Mouse (Mus musculus): ENCODE data around the gene Rpain. TPM values are rescaled to one million over a fixed set of nuclear protein-coding genes. Genes with fewer than 3 reads are reported as not detected.

Gene Rpain
- 136 and 165 TPM in 2 replicates for total RNA-seq (2015; ENCODE audit: low replicate concordance)
- 47.1 and 102 TPM in 2 replicates for total RNA-seq (2017; ENCODE audit: low replicate concordance)

DNA sequence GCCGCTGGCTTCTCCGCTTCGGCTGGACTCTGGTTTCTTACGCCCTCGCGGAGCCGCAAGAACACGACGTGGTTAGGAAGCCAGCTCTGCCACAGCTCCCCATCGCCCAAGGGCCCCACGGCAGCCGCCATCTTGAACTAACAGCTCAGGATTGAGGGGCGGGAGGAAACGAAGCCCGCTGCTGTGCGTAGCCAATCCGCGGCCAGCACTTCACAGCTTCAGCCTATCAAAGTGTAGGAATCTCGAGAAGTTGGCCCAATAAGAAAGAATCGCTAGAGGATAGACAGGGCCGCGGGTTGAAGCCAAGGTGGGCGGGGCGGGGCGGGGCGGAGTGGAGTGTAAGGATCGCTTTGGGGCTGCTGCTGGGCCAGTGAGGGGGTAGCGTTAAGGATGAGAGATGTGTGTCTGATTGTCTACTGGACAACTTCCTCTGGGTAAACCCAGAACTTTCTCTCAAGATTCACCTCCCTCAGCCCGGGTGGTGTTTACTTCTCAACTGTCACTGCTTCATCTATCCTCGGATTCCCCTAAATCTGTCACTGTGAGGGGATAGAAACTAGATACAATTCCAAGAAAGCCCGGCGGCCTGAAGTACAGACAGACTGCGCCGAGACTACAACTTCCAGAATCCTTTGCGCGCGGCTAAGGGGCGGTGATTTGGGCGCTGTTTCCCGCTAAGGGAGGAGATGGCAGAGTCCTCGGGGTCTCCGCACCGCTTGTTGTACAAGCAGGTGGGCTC, at the start of gene Rpain, which contains the start of gene Nup88:
Gene Rpain, plus strand, starts transcription at position 393 of the 739 bp plus-strand sequence.
Gene Nup88, minus strand, starts transcription at position 153 of the 739 bp plus-strand sequence.
- ATAC-seq (replicated peaks; ENCODE audit: low FRiP score, poor library complexity, severe bottlenecking): peak; percentile 80

DNA sequence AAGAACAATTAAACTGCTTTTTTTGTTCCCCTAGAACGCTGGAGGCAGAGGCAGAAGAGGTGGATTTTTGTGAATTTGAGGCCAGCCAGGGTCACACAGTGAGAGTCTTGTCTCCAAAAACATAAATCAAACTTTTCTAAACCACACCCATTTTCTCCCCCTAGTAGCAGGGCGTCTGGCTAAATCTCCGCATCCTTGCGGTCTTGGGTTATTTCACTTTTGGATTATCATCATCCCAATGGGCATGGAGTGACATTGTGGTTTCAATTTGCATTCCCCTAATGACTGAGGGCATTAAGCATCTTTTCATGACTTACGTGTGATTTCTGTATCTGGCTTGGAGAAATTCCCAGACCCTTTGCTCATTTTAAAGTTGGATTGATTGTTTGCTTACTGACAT, 38.6 kb upstream of the Rpain start:
- ATAC-seq (replicated peaks; ENCODE audit: low FRiP score, poor library complexity, severe bottlenecking): no peak

DNA sequence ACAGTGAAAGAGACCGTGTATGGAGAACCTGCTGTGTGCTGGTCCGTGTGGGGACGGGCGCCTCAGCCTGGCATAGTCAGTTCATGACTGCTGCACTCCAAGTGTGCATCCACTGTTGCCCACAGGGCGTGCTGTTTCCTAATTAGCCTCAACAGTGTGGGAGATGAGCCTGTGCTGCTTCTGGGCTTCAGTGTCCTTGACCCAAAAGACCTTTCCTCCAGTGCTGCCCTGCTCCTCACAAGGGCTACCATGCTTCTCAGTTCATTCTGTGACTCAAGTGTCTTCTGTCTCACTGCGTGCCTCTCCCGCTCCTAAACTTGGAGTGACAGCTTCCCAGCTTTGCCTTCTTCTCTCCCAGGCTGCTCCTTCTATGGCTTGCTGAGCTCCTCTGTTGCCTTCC, 34.7 kb upstream of the Rpain start:
- 0 out of 2 replicates have a peak, but pooled peaks have one; percentile 42 for ATAC-seq (replicated peaks; ENCODE audit: low FRiP score, poor library complexity, severe bottlenecking)

DNA sequence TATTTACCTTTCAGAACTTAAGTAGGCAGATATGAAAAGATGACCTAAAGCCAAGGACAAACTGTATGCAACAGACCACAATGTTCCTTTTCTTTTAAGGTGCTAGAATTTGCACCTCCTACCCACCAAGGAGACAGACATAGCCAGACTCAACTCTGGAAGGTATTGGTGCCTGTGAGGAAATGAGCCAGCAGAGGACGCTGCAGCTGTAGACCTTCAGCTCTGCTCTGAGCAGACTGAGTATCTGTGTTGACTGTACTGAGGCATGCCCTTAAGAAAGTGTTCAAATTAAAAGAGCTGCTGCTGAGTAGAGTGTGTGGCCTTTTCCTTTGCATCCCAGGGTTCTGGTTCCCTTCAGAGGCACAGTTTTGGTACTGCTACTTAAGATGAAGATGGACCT, 27.4 kb upstream of the Rpain start:
- no peak for ATAC-seq (replicated peaks; ENCODE audit: low FRiP score, poor library complexity, severe bottlenecking)

DNA sequence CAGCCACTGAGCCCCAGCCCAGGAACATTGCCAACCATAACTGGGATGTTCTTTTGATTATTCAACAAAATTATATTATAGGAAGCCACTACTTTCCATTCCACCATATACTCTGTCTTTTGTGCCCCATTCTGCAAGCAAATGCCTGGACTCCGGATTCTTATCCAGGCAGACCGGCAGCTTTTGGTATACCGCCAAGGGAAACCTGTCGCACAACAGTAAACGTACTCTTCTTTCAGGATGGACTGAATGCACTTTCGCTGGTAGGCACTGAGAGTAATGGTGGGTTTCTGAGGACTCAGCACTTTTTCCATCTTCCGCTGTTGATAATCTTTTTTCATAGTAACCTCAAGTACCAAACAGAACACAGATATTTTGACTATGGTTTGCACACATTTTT, 26.4 kb upstream of the Rpain start:
- ATAC-seq (replicated peaks; ENCODE audit: low FRiP score, poor library complexity, severe bottlenecking): no peak

DNA sequence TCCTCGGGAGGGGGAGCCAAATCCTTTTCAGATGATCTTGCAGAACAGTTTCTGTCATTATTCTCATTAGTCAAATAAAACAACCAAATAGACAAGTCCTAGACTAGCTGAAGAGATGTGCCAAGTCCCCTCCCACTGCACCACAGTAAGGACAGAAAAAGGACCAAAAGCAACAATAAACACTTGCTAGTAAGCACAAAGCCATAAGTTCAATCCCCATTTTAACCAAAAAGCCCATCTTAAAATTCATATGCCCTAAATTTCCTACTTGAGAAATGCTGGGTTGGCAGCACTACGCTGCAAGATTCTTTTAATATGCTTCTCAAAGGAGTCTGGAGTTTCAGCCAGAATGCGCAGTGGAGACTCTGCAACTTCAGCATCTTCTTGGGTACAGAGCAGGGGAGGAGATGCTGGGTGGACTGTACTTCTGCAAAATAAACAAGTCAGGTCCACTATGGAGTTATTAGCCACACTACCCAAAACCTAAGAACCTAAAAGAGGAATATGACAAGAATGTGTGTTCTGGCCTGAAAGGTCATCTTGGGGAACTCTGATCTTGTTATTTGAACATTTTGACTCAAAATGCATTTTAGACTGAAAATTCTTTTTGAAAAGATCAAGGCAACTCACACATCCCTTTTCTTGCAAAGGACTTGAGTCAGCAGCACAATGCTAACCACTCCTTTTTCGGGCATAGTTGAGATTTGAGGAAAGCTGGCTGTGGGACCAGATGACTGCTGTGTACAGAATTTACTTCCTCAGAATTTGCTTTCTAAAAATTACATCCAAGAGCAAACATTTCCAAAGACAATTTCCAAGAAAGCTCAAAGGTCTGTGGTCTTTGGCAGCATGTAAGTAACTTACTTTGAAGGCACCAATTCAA, 24.8 kb upstream of the Rpain start:
- ATAC-seq (replicated peaks; ENCODE audit: low FRiP score, poor library complexity, severe bottlenecking): no peak

DNA sequence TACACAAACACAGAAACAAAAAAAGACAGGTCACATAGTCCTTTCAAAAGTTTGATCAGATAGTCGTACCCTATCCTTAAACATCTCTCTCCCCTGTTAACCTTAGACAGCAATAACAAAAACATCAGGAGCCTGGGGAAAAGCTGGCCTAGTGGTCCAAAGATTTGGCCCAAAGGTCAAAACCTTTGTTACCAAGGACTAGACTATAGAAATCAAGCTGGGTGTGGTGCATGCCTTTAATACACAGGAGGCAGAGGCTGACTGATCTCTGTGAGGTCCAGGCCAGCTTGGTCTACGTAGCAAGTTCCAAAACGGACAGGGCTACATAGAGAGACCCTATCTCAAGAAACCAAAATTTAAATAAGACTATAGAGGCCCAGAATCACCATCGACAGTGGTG, 15.3 kb upstream of the Rpain start:
- no peak for ATAC-seq (replicated peaks; ENCODE audit: low FRiP score, poor library complexity, severe bottlenecking)

DNA sequence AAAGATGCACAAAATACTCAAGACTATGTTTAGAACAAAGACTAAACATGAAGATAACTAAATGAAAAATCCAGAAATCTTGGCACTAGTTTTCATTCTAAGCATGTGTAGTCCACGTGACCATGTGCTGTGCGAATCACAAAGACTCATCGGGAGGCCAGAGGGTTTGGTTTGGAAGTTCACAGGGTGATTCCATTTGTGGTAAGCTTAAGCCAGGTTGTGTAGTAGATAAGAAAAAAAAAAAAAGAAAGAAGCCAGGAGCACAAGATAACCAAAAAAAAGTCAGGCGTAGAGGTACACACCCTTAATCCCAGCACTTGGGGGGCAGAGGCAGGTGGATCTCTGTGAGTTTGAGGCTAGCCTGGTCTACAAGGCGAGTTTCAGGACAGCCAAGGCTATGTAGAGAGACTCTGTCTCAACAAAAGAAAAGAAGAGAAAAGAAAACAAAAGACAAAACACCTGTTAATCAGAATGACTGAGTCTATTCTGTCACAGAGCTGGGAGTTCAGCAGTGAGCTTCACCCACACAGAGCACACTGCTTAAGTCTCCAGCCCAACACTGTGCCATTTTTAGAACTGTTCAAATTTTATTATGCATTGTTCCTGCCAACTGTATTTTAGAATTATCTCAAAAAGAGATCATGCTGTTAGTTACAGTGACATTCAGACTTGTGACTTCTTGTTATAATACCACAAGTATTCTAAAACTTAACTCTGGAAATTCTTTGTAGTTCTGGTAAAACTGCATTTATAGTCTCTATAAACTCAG, 9.0 kb upstream of the Rpain start:
- no peak for ATAC-seq (replicated peaks; ENCODE audit: low FRiP score, poor library complexity, severe bottlenecking)

DNA sequence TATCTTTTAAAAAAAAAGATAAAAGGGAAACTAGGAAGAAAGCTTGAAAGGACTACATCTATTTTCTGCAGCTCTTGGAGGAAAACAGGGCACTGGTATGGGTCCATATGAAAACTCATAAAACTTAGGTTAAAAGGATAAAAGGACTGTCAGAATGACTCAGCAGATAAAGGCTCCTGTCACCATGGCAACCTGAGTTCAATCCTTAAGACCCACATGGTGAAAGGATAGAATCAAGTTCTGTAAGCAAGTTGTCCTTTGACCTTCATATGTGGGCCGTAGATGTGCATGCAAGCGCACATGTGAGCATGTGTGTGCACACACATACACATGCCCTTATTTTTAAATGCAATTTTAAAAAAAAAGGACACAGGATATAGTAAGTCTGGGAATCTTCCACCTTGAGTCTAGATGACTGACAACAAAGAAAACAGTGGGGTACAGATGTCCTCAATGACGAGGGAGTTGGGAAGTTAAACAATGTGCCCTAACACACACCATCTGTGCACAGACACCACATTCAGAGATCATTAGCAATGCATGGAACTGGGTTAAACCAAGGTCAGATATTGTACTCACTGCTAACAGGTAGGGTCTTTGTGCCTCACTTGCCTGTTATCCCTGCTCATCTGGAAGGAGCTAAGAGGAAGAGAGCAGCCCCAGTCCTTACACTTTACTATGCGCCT, 5.6 kb upstream of the Rpain start:
- ATAC-seq (replicated peaks; ENCODE audit: low FRiP score, poor library complexity, severe bottlenecking): no peak

DNA sequence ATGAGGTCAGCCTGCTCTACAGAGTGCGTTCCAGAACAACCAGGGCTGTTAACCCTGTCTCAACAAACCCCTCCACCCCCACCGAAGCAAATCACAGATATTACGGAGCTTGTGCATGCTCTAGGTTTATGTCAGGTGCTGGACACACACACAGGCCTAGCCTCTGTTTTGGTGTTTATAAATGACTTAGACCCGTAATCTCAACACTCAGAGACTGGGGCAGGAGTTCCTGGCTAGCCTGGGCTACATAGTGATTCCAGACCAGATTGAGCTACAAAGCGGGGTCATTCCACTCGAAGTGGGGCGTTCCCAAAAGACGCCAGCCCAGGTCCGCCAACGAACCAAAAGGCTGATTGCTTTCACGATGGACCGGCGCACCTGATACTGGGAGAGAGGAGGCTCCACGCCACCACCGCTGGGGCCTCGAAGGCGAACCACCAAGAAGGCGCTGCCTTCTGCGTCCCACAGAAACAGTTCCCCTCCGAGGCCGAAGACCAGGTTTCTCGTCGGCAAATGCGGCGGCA, 680 bp upstream of the Rpain start:
- peak; percentile 23 for ATAC-seq (replicated peaks; ENCODE audit: low FRiP score, poor library complexity, severe bottlenecking)

DNA sequence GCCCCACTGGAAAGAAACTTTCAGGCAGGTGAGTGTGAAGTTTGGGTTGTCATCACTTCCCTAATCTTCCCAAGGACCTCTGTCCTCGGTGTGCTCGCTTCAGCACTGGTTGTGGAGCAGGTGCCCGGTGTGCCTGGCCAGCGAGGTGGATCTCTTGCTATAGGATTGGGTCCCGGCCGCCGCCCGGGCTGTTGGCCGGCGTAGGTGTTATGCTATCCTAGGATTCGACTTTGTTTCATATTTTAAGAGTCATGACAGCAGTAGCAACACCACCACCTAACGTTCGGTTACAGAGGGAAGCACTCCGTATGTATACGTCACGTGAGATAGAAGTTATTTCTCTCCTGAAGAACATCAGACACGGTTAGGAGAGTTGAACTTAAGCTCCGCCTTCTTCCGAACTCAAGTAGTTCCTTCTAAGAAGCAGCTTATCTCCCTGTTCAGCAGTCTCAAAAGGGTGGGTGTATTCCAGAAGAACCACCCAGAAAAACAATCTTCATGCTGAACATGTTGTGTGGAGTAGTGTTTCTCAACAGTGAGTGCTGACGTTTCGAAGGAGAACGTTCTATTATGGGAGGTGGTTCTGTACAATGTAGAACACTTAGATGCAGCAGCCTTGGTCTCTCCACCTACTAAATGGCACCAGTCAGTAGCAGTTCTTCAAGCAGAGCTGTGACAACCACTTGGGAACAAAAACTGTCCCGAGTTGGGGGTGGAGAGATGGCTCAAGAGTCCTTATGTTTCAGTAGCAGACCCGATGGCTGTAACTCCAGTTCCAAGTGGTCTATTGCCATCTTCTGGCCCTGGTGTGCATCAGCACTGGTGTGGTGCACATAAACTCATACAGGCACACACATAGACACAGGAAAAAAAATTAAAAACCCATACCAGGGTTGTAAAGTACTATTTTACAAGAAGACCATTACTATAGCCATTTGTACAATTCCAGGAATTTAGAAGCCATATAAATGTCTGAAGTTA, 837 bp downstream of the Rpain start:
- ATAC-seq (replicated peaks; ENCODE audit: low FRiP score, poor library complexity, severe bottlenecking): peak; percentile 73

DNA sequence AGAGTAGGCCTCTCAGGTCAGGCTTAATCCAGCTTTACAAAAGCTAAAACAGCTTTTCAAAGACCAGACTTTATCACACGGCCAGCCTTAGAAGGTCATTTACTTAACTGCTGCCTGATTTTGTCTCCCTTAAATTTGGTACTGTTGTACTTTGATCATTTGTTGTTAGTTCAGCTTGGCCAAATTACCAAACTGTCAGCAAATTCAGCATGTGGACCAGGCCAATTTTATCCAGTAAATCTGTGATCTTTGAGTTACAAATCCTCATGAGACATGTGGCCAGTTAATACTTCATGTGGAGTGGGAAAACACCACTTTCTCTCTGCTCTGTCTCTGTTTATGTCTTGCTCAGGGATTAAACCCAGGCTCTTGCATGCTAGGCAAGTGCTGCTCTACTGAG, 2.6 kb downstream of the Rpain start:
- ATAC-seq (replicated peaks; ENCODE audit: low FRiP score, poor library complexity, severe bottlenecking): no peak

DNA sequence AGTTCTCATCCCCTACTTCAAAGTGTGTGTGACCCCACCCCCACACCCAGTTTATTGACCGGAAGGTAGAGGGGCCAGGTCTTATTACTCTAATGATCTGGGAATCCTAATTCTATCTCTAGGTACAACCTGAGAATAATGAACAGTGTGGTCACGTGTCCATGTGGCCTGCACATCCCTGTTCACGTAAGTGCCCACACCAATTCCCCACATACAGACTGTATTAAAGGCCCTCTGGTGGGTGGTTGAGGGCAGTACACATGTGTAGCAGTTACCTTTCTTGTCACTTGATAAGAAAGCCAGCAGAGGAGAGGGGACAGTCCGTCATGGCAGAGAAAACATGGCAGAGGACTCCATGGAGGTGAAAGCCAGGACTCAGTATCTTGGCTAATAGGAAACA, 3.9 kb downstream of the Rpain start:
- ATAC-seq (replicated peaks; ENCODE audit: low FRiP score, poor library complexity, severe bottlenecking): no peak

DNA sequence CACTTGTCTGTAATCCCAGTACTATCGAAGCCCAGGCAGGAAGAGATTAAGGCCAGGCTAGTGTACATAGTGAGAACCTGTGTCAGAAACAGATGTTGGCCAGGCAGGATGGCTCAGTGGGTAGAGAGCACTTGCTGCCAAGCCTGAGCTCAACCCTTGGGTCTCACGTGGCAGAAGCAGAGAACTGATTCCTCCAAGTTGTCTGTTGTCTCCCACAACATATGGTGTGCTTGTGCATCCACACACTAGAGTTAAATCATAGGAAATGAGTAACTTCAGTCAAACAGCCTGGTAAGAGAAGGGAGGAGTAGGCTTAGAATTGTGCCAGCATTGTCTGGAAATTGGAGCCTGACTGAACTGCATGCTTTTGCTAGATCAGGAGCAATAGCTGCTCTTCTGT, 5.2 kb downstream of the Rpain start:
- no peak for ATAC-seq (replicated peaks; ENCODE audit: low FRiP score, poor library complexity, severe bottlenecking)

DNA sequence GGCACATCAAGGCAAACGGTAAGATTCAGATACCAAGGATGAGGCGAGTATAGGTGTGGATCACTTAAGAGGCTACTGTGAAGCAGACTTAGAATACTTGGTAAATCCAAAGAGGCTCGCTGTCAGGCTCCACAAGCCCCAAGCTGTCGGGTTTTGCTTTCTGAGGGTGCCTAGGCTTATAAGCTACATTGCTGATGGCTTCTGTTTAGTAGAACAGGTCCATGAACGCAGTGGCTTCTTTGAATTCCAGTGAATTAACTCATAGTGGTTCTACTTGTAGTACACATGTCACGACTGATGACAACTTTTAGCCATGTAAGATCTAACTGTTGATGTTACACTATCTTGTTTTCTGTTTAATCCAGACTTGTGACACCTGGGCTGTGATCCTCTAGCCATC, 7.3 kb downstream of the Rpain start:
- ATAC-seq (replicated peaks; ENCODE audit: low FRiP score, poor library complexity, severe bottlenecking): no peak

DNA sequence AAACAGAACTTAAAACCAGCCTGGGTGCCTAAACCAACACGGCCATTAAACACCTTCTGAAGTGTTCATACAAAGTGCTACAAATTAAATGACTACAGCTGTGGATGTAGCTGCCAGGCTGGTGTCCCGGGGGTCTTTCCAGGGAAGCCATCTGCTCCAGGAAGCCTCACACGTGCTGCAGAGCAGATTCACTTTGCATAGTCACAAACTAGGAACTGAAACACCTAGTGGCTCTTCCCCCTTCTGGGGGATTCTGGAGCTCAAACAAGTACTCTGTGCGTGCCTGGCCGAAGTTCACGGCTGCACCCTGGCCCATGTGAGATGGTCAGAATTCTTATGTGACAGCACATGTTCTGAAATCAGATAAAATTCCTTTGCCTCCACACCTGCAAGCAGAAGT, 10.2 kb downstream of the Rpain start:
- ATAC-seq (replicated peaks; ENCODE audit: low FRiP score, poor library complexity, severe bottlenecking): no peak

DNA sequence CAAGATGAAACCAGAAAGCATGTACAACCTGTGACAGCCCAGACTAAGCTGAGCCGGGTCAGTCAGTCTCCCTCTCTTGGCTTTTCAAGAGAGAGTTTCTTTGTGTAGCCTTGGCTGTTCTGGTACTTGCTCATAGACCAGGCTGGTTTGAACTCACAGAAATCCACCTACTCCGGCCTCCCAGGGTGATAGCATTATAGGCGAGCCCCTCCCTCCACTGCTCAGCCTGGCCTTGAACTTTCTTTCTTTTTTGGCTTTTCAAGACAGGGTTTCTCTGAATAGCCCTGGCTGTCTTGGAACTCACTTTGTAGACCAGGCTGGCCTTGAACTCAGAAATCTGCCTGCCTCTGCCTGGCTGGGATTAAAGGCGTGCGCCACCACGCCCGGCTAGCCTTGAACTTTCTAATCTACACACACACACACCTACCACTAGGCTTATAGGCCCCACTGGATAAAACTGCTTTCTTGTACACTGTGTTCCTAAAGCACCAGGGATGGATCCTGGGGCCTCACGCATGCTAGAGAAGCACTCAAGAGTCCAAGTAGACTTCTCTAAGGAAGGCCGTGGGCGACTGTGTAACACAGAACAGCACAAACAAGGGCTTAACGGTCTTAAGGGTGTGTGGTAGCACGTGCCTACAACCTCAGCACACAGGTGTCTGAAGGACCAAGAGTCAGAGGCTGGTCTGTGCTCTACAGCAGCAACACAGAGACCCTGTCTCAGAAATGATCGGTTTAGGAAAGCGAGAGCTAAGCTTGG, 10.9 kb downstream of the Rpain start:
- no peak for ATAC-seq (replicated peaks; ENCODE audit: low FRiP score, poor library complexity, severe bottlenecking)

DNA sequence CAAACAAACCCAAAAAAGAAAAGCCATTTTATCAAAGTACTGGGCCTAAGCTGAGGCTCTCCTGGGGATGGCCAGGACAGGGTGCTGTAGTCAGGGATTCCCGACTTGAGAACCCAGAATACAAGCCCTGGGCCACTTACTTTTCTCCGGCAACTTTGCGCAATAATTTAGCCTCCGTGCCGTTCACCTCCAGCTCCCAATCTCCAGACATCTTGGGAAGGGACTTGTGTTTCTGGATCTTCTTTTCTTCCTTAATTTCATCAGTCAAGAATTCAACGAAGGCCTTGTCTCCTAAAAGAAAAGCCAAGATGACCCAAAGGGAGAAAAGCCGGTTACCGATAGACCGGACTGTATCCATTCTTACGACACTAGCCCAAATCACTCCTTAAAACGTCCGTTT, 12.0 kb downstream of the Rpain start:
- ATAC-seq (replicated peaks; ENCODE audit: low FRiP score, poor library complexity, severe bottlenecking): no peak
